Mouse (Mus musculus) kidney, postnatal 0 days (tissue): Measurements from ENCODE around the gene Gm20388. TPM values are rescaled to one million over a fixed set of nuclear protein-coding genes. Genes with fewer than 3 reads are reported as not detected.
A peak's percentile ranks its signal among the peaks of the same experiment; 100 is the strongest.

Experiments used
- ATAC-seq: fragments of 200-750 bp; cut with Nextera tagmentation; replicated peaks from 2 replicates; pipeline ENCODE4 v1.8.0; 2017; ENCODE audit warnings: low read depth, moderate number of reproducible peaks, moderate TSS enrichment, moderate library complexity; ENCODE audit not compliant: low FRiP score
- DNase-seq: peaks from one replicate; pipeline ENCODE4 v3.0.0-alpha.2; 2016; ENCODE audit warnings: low spot score
- H3K27ac ChIP-seq: fragments of 300-500 bp; sonication (generic); 2 replicates; pipeline ENCODE4 v1.5.1; 2014; ENCODE audit warnings: mild to moderate bottlenecking
- H3K27me3 ChIP-seq: fragments of 300-500 bp; sonication (generic); 2 replicates; pipeline ENCODE4 v1.6.1; 2014; ENCODE audit warnings: low read length, mixed read lengths; ENCODE audit not compliant: insufficient read depth
- H3K36me3 ChIP-seq: fragments of 300-500 bp; sonication (generic); 2 replicates; pipeline ENCODE4 v1.6.1; 2014; ENCODE audit warnings: low read length, mixed read lengths; ENCODE audit not compliant: insufficient read depth
- H3K4me1 ChIP-seq: fragments of 300-500 bp; sonication (generic); replicated peaks from 2 replicates; pipeline ENCODE4 v1.6.1; 2014; ENCODE audit warnings: antibody characterized with exemption, low read length, mixed read lengths; ENCODE audit not compliant: insufficient read depth
- H3K4me2 ChIP-seq: fragments of 300-500 bp; sonication (generic); 2 replicates; pipeline ENCODE4 v1.6.1; 2014; ENCODE audit warnings: mild to moderate bottlenecking, low read length, moderate library complexity, mixed read lengths
- H3K4me3 ChIP-seq: fragments of 300-500 bp; sonication (generic); replicated peaks from 2 replicates; pipeline ENCODE4 v1.5.1; 2014; ENCODE audit warnings: low read depth, low read length
- H3K9ac ChIP-seq: fragments of 300-500 bp; sonication (generic); 2 replicates; pipeline ENCODE4 v1.6.1; 2014; ENCODE audit warnings: low read depth, low read length
- H3K9me3 ChIP-seq: fragments of 300-500 bp; sonication (generic); replicated peaks from 2 replicates; pipeline ENCODE4 v1.6.1; 2016; ENCODE audit warnings: low read length, inconsistent platforms, mixed read lengths
- CTCF ChIP-seq: IDR thresholded peaks from 2 replicates; pipeline ENCODE4 v1.5.1; 2016; ENCODE audit warnings: antibody characterized with exemption, low read depth, mild to moderate bottlenecking, moderate library complexity
- WGBS: fragments of 180-500 bp; shearing (Covaris S2); extraction: QIAGEN DNeasy Blood & Tissue Kit; methylation state at CpG from one replicate; pipeline ENCODE4 v1.1.7; 2014; 5-methylcytosine and 5-hydroxymethylcytosine counted together
- polyA plus RNA-seq: library from polyadenylated mRNA; unstranded; fragments of >200 nt; fragmentation: Nextera tagmentation; extraction: Ambion mirVana; gene quantifications from 2 replicates; pipeline ENCODE4 v1.2.1, GENCODE M21; 2015

The Gm20388 gene
- polyA plus RNA-seq, 1 experiment from 2014 or later: not detected

DNA sequence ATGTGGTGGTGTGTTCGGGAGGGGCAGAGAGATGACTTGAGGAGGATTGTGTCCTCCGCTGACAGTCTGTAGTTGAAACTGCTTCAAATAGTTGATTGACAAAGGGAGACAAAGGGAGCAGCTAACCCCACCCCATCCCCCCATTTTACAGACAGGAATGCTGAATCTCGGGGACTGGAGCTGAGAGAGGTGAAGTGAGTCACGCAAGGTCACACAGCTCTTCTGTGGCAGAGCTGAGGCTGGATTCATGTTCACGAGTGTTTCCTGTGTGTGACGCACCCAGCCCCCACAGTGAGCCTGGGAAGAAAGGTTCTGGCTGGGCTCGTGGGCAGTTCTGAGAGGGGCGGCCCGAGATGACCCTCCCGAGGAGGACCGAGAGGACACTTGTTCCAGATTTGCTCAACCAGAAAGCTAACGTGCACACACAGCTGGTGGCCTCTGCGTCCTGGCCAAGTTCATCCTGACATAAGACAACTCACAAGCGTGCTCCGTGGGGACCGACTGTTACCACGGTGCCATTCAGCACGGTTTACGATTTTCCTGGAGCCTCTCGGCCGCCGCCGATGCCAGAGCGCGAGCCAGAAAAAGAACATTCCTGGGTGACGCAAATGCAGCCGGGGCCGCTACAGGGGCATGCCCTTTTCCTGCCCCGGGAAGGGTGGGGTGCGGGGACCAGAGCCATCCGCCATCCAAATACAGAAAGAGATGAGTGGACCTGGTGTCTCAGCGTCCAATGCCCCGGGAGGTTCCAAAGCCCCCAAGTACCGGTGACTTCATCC lies 1061.2 kb downstream of the Gm20388 start:
- peaks cover 56% of the 10 kb centered on the region for H3K27me3 ChIP-seq
- DNase-seq: peak; percentile 40
- H3K27ac ChIP-seq: no peak overlapping the region

DNA sequence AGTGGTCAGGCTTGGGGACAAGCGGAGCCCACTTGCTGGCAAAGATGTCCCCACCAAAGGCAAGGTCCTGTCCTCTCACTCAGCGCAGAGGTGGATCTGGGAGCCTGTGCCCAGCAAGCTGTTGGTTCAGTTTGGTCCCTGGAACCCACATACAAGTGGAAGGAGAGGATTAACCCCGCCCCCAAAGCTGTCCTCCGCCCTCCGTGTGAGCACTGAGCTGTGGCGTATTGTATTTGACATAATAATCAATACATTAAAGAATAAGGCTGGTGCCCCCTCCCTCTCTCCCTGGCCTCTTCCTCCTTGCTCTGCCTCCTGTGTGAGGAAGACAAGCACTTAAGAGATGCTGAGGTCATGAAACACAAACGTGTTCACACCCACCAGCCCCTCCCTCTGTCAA lies 1062.4 kb downstream of the Gm20388 start:
- DNase-seq (no peak), ATAC-seq (no peak)
- Histone ChIP-seq H3K27ac (no peak overlapping the region), H3K4me3 (no peak overlapping the region), H3K4me2 (no peak overlapping the region), H3K36me3 (no peaks in the 10 kb centered on the region), H3K9me3 (no peaks in the 10 kb centered on the region), H3K27me3 (peaks cover 55% of the 10 kb centered on the region), H3K9ac (no peak overlapping the region), H3K4me1 (0 out of 2 replicates have a peak, but pooled peaks cover 3% of the 10 kb centered on the region)
- WGBS: 22% methylated on average over 7 of the region's 7 CpGs
- TF ChIP-seq CTCF: no peak

More for the DNA sequence above, 1061.2 kb downstream of the Gm20388 start:
- no peak for TF ChIP-seq CTCF
- WGBS: 12% methylated on average over 34 of the region's 34 CpGs
- Histone ChIP-seq H3K4me1 (0 out of 2 replicates have a peak, but pooled peaks cover 3% of the 10 kb centered on the region), H3K4me3 (peak overlapping the region; percentile 13), H3K36me3 (no peaks in the 10 kb centered on the region), H3K9me3 (no peaks in the 10 kb centered on the region), H3K4me2 (peak overlapping the region; percentile 48), H3K9ac (no peak overlapping the region)
- no peak for ATAC-seq

DNA sequence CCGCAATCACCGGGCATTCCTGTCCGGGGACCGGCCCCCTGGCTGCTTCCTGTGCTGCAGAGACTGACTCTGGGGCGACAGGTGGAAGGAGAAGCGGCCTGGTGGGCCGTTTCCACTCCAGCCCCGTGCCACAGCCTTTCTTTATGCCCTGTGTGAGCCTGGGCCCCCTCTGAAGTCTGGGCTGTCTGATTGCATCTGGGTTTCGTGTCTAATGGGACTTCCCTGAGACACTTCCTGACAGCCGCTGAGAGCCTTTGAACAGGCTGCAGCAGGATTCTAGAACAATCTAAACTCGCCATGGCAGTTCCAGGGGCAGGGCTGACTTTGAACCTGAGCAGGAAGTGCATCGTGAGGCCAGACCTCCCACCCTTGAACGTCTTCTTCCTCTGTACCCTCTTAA lies 1066.5 kb downstream of the Gm20388 start:
- Histone ChIP-seq H3K36me3 (no peaks in the 10 kb centered on the region), H3K27ac (no peak overlapping the region), H3K4me3 (no peak overlapping the region), H3K9me3 (no peaks in the 10 kb centered on the region), H3K27me3 (peaks cover 26% of the 10 kb centered on the region), H3K4me1 (0 out of 2 replicates have a peak, but pooled peaks cover 3% of the 10 kb centered on the region), H3K9ac (no peak overlapping the region), H3K4me2 (no peak overlapping the region)
- TF ChIP-seq CTCF: no peak
- ATAC-seq: no peak
- no peak for DNase-seq
- 51% methylated on average over 13 of the region's 13 CpGs for WGBS

DNA sequence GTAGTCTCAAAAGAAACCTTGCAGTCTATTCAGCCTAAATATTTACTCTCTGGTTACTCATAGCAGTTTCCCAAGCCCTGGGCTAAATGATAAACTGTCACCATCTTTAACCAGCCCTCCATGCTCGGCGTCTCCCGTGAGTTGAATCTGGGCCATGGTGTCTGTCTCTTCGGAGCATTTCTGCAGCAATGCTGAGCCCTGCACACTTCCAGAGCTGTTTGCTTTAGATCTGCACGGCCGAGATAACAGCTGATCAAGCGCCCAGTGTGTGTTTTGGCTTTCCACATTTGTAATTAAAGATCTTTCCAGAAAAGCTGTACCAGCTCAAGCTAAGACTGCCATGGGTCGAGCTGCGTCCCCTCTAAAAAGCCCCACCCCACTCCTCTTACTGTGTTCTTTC lies 1068.6 kb downstream of the Gm20388 start:
- no peaks in the 10 kb centered on the region for H3K36me3 ChIP-seq
- no peak for DNase-seq
- H3K27me3 ChIP-seq: peaks cover 6% of the 10 kb centered on the region; the same call in 1 of the 2 replicates
- ATAC-seq: no peak
- no peak overlapping the region for H3K4me3 ChIP-seq
- H3K4me1 ChIP-seq: no peaks in the 10 kb centered on the region
- TF ChIP-seq CTCF: no peak
- 48% methylated on average over 9 of the region's 9 CpGs for WGBS
- H3K27ac ChIP-seq: no peak overlapping the region
- no peak overlapping the region for H3K9ac ChIP-seq
- no peak overlapping the region for H3K4me2 ChIP-seq
- no peaks in the 10 kb centered on the region for H3K9me3 ChIP-seq

DNA sequence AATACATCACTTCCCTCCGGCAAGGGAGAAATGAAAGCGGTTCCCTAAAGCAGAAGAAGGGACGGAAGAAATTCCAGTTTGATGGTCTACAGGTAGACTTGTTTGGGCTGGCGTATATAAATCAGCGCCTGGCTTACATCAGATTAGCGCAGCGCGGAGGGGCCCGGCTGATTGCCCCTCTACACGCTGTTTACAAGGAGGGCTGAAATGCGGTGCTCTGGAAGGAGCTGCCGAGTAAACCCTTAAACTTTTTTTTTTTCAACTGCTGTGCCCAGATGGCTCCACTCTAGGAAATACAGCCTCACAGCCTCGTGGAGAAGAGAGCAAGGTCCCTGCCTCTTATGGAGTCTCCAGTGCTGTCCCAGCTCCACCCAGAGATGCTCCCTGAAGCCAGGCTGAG lies 1070.3 kb downstream of the Gm20388 start:
- Histone ChIP-seq H3K4me1 (no peaks in the 10 kb centered on the region), H3K4me3 (no peak overlapping the region), H3K9me3 (no peaks in the 10 kb centered on the region), H3K9ac (0 out of 2 replicates have a peak overlapping the region, but pooled peaks have one; percentile 27), H3K27me3 (0 out of 2 replicates have a peak, but pooled peaks cover 5% of the 10 kb centered on the region), H3K4me2 (peak overlapping the region; percentile 28; the same call in 1 of the 2 replicates), H3K36me3 (no peaks in the 10 kb centered on the region), H3K27ac (no peak overlapping the region)
- TF ChIP-seq CTCF: no peak
- DNase-seq (no peak), ATAC-seq (no peak)
- WGBS: 25% methylated on average over 13 of the region's 13 CpGs

DNA sequence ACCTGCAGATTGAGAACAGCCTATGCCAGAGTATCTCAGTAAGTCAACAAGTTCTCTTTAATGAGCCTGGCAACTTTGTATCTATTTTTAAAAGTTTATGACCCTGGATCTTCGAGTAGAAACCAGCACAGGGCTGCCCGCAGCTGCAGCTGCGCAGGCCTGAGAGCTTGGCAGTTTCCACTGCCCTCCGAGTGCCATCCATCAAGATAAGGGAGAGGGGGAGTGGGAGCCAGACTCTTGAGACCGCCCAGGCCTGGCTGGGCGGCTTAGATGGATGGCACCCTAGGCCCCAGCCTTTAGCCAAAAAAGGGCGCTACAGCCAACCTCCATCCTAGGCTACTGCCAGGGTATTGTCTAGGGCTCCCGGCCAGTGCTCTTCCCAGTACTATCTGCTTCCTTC lies 1074.2 kb downstream of the Gm20388 start:
- H3K36me3 ChIP-seq: no peaks in the 10 kb centered on the region
- 58% methylated on average over 8 of the region's 8 CpGs for WGBS
- H3K27ac ChIP-seq: no peak overlapping the region

More for the DNA sequence above, 1074.2 kb downstream of the Gm20388 start:
- no peak overlapping the region for H3K4me2 ChIP-seq
- no peak for TF ChIP-seq CTCF
- DNase-seq (peak; percentile 33), ATAC-seq (no peak)
- no peak overlapping the region for H3K4me3 ChIP-seq
- 0 out of 2 replicates have a peak, but pooled peaks cover 5% of the 10 kb centered on the region for H3K27me3 ChIP-seq
- H3K9me3 ChIP-seq: no peaks in the 10 kb centered on the region
- no peak overlapping the region for H3K9ac ChIP-seq
- H3K4me1 ChIP-seq: no peaks in the 10 kb centered on the region
